Mouse (Mus musculus): Measurements from ENCODE around the gene Rasgrf1.

- TF ChIP-seq GATA1 (IDR thresholded peaks at IDR 0.05; ENCODE audit: low read length) = no peak
- no peak for TF ChIP-seq TAL1 (IDR thresholded peaks at IDR 0.05; ENCODE audit: low read length)
These were observed 128.8 kb downstream of the Rasgrf1 start for GRCm38 (mm10) chr9:90038535-90038934.

Measured in erythroblast, embryonic 14.5 days (primary cell).